Mouse (Mus musculus) granulocyte monocyte progenitor cell, adult 5-6 weeks (primary cell): Measurements from ENCODE around the gene Gm20538. TPM values are rescaled to one million over a fixed set of nuclear protein-coding genes. Genes with fewer than 3 reads are reported as not detected.

Experiments
- ATAC-seq: replicated peaks from 2 replicates; pipeline ENCODE4 v1.8.0; 2016; ENCODE audit warnings: mild to moderate bottlenecking, moderate TSS enrichment, inconsistent platforms; ENCODE audit not compliant: poor library complexity, severe bottlenecking
- total RNA-seq, 2 experiments: library from RNA; stranded (forward) in 1 of 2; stranded (reverse) in 1 of 2; fragments of 200-712, 200-1000 nt in 1 of 2; fragments of >200 nt in 1 of 2; fragmentation: Nextera tagmentation in 1 of 2; gene quantifications; 2 replicates each; pipeline ENCODE4 v1.2.3; 2014 to 2017

Gene Gm20538
- total RNA-seq, 2 experiments from 2014 or later = not detected

DNA sequence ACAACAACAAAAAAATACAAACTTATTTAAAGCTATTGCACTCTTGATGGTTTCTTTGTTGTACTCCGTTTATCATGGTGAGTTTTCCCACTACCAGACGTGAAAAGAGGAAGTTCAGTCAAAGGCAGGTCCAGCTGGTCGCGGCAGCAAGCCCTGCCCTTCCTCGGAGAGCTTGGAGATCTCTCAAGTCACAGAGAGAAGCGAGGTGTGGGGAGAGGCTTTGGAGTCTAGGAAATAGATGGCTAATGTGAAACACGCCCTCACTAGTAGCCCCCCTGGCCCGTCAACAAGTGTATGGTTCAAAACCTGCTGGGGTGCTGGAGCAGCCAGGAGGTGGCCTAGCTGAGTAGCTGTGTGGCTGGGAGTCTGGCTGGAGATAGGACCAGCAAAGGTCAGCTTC is 56.1 kb downstream of the Gm20538 start:
- ATAC-seq = peak; percentile 61

Other genes starting within 250 kb of the Gm20538 start
- not detected in 2 replicates for gene Scd4, start 219.7 kb downstream of the Gm20538 start, total RNA-seq (2014; fragmentation: Nextera tagmentation)
- 0.22 TPM in 1 of 2 replicates, not detected in the other for gene Scd4, start 219.7 kb downstream of the Gm20538 start, total RNA-seq (2017)
- gene Scd1, start 145.0 kb downstream of the Gm20538 start, total RNA-seq (2014; fragmentation: Nextera tagmentation) = 0.41 TPM in 1 of 2 replicates, not detected in the other
- gene Scd1, start 145.0 kb downstream of the Gm20538 start, total RNA-seq (2017) = not detected in 2 replicates
- gene Wnt8b, start 59.4 kb downstream of the Gm20538 start, total RNA-seq (2014; fragmentation: Nextera tagmentation) = not detected in 2 replicates
- gene Wnt8b, start 59.4 kb downstream of the Gm20538 start, total RNA-seq (2017) = not detected in 2 replicates
- 0.67 and 4.0 TPM in 2 replicates for gene Sec31b, start 7.0 kb downstream of the Gm20538 start, total RNA-seq (2014; fragmentation: Nextera tagmentation)
- gene Sec31b, start 7.0 kb downstream of the Gm20538 start, total RNA-seq (2017) = 0.62 and 0.95 TPM in 2 replicates
- gene Ndufb8, start 2.6 kb upstream of the Gm20538 start, total RNA-seq (2014; fragmentation: Nextera tagmentation) = 424 and 454 TPM in 2 replicates
- 298 and 303 TPM in 2 replicates for gene Ndufb8, start 2.6 kb upstream of the Gm20538 start, total RNA-seq (2017)
- 8.5 and 9.5 TPM in 2 replicates for gene Hif1an, start 10.0 kb upstream of the Gm20538 start, total RNA-seq (2014; fragmentation: Nextera tagmentation)
- gene Hif1an, start 10.0 kb upstream of the Gm20538 start, total RNA-seq (2017) = 4.8 and 9.9 TPM in 2 replicates
- gene Pax2, start 203.2 kb upstream of the Gm20538 start, total RNA-seq (2014; fragmentation: Nextera tagmentation) = not detected in 2 replicates
- not detected in 2 replicates for gene Pax2, start 203.2 kb upstream of the Gm20538 start, total RNA-seq (2017)